Mouse (Mus musculus) cerebellum, postnatal 14 days (tissue): ENCODE measurements around the gene Pid1.
"Not testable (repeated sequence)": the region's sequence is repeated elsewhere in the genome, so short reads cannot be mapped to it uniquely, and the experiment has no call there.

Experiments
- DNase-seq, 2 experiments: peaks; one replicate each; pipeline ENCODE4 v3.0.0; 2021; ENCODE audit warnings: mixed read lengths in 2 of 2

Pid1 gene

GRCm38 (mm10) chr1:84271712-84272200 is 92.2 kb downstream of the Pid1 start:
- DNase-seq, result no peak

- no peak for DNase-seq
Observed at GRCm38 (mm10) chr1:84257656-84258055, 106.3 kb downstream of the Pid1 start.

GRCm38 (mm10) chr1:84254361-84254760 is 109.6 kb downstream of the Pid1 start:
- no peak for DNase-seq

GRCm38 (mm10) chr1:84253838-84254237 is 110.1 kb downstream of the Pid1 start:
- DNase-seq, result no peak

GRCm38 (mm10) chr1:84251205-84251604 is 112.8 kb downstream of the Pid1 start:
- no peak for DNase-seq

- DNase-seq, result no peak
Observed at GRCm38 (mm10) chr1:84250770-84251169, 113.2 kb downstream of the Pid1 start.

GRCm38 (mm10) chr1:84249772-84250338 is 114.1 kb downstream of the Pid1 start:
- no peak for DNase-seq

- no peak for DNase-seq
Observed at GRCm38 (mm10) chr1:84247111-84247510, 116.9 kb downstream of the Pid1 start.

- no peak for DNase-seq
Observed at GRCm38 (mm10) chr1:84241192-84241828, 122.7 kb downstream of the Pid1 start.

- DNase-seq, result no peak
Observed at GRCm38 (mm10) chr1:84240203-84240602, 123.8 kb downstream of the Pid1 start.

GRCm38 (mm10) chr1:84230431-84230830 is 133.5 kb downstream of the Pid1 start:
- DNase-seq, result no peak

GRCm38 (mm10) chr1:84225626-84226025 is 138.4 kb downstream of the Pid1 start:
- DNase-seq, result no peak

GRCm38 (mm10) chr1:84222051-84222450 is 141.9 kb downstream of the Pid1 start:
- peak; percentile 21 to 52 for DNase-seq

GRCm38 (mm10) chr1:84218605-84219004 is 145.4 kb downstream of the Pid1 start:
- DNase-seq, result no peak

GRCm38 (mm10) chr1:84217777-84218176 is 146.2 kb downstream of the Pid1 start:
- DNase-seq, result peak; percentile 23 to 36

GRCm38 (mm10) chr1:84211507-84211906 is 152.5 kb downstream of the Pid1 start:
- DNase-seq, result no peak

- not testable (repeated sequence) for DNase-seq
Observed at GRCm38 (mm10) chr1:84205746-84206145, 158.2 kb downstream of the Pid1 start.

- DNase-seq, result no peak
Observed at GRCm38 (mm10) chr1:84203494-84203893, 160.5 kb downstream of the Pid1 start.

- no peak for DNase-seq
Observed at GRCm38 (mm10) chr1:84199890-84200289, 164.1 kb downstream of the Pid1 start.

GRCm38 (mm10) chr1:84198887-84199286 is 165.1 kb downstream of the Pid1 start:
- DNase-seq, result no peak

- no peak for DNase-seq
Observed at GRCm38 (mm10) chr1:84192167-84192566, 171.8 kb downstream of the Pid1 start.

GRCm38 (mm10) chr1:84189446-84189845 is 174.5 kb downstream of the Pid1 start:
- no peak for DNase-seq

- DNase-seq, result no peak
Observed at GRCm38 (mm10) chr1:84186756-84187437, 177.1 kb downstream of the Pid1 start.

GRCm38 (mm10) chr1:84177696-84178095 is 186.3 kb downstream of the Pid1 start:
- DNase-seq, result no peak
